Mouse (Mus musculus): ENCODE data around the gene Usp35. TPM values are rescaled to one million over a fixed set of nuclear protein-coding genes. Genes with fewer than 3 reads are reported as not detected.

The Usp35 gene
- polyA plus RNA-seq, 1 experiment, result 22.9 TPM

DNA sequence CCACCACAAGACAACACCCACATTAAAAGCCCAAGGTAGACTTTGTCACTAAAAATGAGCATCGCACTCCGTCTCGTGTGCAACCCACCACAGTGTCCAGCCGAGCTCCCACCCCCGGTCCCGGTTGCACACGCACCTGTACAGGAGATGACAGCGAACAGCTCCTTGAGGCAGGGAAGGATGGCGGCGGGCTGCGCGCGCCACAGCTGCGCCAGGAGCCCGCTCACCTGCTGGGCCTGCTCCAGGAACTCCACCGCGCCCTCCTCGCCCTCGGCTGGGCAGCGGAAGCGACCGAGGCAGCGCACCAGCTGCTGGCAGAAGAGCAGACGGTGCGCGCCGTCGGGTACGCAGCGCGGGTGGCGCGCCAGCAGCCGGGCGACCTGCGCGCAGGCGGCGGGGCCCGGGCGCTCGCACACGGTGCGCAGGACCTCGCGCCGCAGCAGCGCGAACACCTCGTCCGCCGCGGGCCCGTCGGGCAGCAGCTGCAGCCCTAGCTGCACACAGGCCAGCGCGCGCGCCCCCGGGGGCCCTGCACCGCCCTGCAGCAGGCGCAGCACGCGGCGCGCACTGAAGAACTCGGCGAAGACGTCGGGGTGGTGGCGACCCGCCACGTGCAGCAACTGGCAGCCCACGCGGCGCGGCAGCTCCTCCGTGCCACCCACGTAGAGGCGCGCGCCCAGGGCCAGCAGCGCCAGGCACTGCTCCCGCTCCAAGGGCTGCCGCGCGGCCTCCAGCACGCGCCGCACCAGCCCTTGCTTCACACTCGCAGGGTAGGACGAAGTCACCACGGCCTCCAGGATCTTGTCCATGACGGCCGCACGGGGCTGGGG lies 6.4 kb downstream of the Usp35 start:
- peaks cover 3% of the 10 kb centered on the region; the same call in 1 of the 2 replicates for H3K27me3 ChIP-seq (ENCODE audit: control insufficient read depth, insufficient read depth, low read length)
- H3K36me3 ChIP-seq (ENCODE audit: control insufficient read depth, insufficient read depth, low read length), result no peaks in the 10 kb centered on the region
- 25% methylated on average over 96 of the region's 96 CpGs for WGBS
- H3K4me1 ChIP-seq (replicated peaks; ENCODE audit: control insufficient read depth, insufficient read depth, low read length), result no peaks in the 10 kb centered on the region; the same call in 1 of the 2 replicates
- H3K4me3 ChIP-seq (ENCODE audit: control insufficient read depth, insufficient read depth, low read length), result no peak overlapping the region
- TF ChIP-seq POLR2A (IDR thresholded peaks at IDR 0.05; ENCODE audit: control insufficient read depth, extremely low read depth, insufficient read depth, low read length, poor library complexity) (no peak), CTCF (IDR thresholded peaks at IDR 0.05; ENCODE audit: borderline replicate concordance, control insufficient read depth, extremely low read depth, insufficient read depth, low read length, poor library complexity) (no peak)
- H3K27ac ChIP-seq (ENCODE audit: control insufficient read depth, insufficient read depth, low read length), result no peak overlapping the region
- DNase-seq, result no peak

DNA sequence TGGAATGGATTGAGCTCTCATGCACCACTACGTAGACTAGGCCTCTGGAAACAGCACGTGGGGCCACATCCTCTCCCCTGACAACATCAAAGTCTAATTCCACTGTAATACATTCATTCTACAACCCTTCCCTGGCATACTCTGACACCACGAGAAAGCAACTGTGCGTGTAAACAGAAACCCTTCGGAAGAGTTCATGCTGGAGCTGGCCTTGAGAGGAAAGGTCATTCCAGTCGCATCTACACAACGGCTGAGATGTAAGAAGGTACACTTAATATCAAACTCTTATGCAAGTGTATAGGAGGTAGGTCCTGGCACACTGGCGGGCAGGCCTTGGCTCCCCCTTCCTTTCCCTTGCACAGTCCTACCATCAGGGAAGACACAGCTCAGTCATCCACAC lies 7.5 kb downstream of the Usp35 start:
- DNase-seq, result no peak
- H3K27ac ChIP-seq (ENCODE audit: control insufficient read depth, insufficient read depth, low read length), result no peak overlapping the region
- peaks cover 3% of the 10 kb centered on the region; the same call in 1 of the 2 replicates for H3K27me3 ChIP-seq (ENCODE audit: control insufficient read depth, insufficient read depth, low read length)
- TF ChIP-seq CTCF (IDR thresholded peaks at IDR 0.05; ENCODE audit: borderline replicate concordance, control insufficient read depth, extremely low read depth, insufficient read depth, low read length, poor library complexity), result no peak
- TF ChIP-seq POLR2A (IDR thresholded peaks at IDR 0.05; ENCODE audit: control insufficient read depth, extremely low read depth, insufficient read depth, low read length, poor library complexity), result no peak
- no peaks in the 10 kb centered on the region for H3K36me3 ChIP-seq (ENCODE audit: control insufficient read depth, insufficient read depth, low read length)
- WGBS, result 94% methylated on average over 8 of the region's 8 CpGs
- no peaks in the 10 kb centered on the region; the same call in 1 of the 2 replicates for H3K4me1 ChIP-seq (replicated peaks; ENCODE audit: control insufficient read depth, insufficient read depth, low read length)
- H3K4me3 ChIP-seq (ENCODE audit: control insufficient read depth, insufficient read depth, low read length), result no peak overlapping the region

DNA sequence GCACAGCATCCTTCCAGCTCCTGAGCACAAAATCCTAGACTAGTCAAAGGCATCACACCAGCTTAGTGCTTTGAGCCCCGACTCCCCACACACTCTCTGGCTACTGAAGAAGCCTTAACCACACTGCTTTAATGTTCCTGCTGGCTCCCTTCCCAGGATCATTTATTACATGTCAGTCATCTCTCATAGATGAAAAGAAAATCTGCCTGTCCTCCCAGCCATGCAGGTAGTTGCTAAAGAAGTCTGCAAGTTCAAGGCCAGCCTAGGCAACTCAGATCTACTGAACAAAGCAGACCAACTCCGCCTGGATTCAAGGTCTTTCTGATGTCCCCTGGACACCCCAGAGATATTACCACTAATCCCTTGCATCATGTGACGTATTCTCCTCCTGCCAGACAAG lies 14.1 kb downstream of the Usp35 start:
- no peak overlapping the region for H3K4me3 ChIP-seq (ENCODE audit: control insufficient read depth, insufficient read depth, low read length)
- no peaks in the 10 kb centered on the region for H3K4me1 ChIP-seq (replicated peaks; ENCODE audit: control insufficient read depth, insufficient read depth, low read length)
- TF ChIP-seq CTCF (IDR thresholded peaks at IDR 0.05; ENCODE audit: borderline replicate concordance, control insufficient read depth, extremely low read depth, insufficient read depth, low read length, poor library complexity) (no peak), POLR2A (IDR thresholded peaks at IDR 0.05; ENCODE audit: control insufficient read depth, extremely low read depth, insufficient read depth, low read length, poor library complexity) (no peak)
- no peaks in the 10 kb centered on the region for H3K36me3 ChIP-seq (ENCODE audit: control insufficient read depth, insufficient read depth, low read length)
- H3K27me3 ChIP-seq (ENCODE audit: control insufficient read depth, insufficient read depth, low read length), result no peaks in the 10 kb centered on the region
- H3K27ac ChIP-seq (ENCODE audit: control insufficient read depth, insufficient read depth, low read length), result no peak overlapping the region
- 85% methylated on average over 3 of the region's 3 CpGs for WGBS
- no peak for DNase-seq

DNA sequence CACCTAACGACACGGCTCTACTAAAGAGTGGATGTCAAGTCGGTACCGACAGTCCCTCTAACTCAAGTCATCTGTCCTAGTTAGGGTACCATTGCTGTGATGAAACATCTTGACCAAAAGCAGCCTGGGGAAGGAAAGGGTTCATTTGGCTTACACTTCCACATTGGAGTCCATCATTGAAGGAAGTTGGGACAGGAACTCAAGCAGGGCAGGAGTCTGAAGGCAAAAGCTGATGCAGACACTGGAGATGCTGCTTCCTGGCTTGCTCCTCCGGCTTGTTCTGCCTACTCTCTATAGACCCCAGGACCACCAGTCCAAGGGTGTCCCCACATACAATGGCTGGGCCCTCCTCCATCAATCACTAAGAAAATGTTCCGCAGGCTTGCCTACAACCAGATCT lies 16.2 kb downstream of the Usp35 start:
- no peaks in the 10 kb centered on the region for H3K36me3 ChIP-seq (ENCODE audit: control insufficient read depth, insufficient read depth, low read length)
- H3K4me1 ChIP-seq (replicated peaks; ENCODE audit: control insufficient read depth, insufficient read depth, low read length), result no peaks in the 10 kb centered on the region
- H3K27me3 ChIP-seq (ENCODE audit: control insufficient read depth, insufficient read depth, low read length), result no peaks in the 10 kb centered on the region
- WGBS, result 93% methylated on average over 6 of the region's 6 CpGs
- no peak for TF ChIP-seq POLR2A (IDR thresholded peaks at IDR 0.05; ENCODE audit: control insufficient read depth, extremely low read depth, insufficient read depth, low read length, poor library complexity)
- no peak for TF ChIP-seq CTCF (IDR thresholded peaks at IDR 0.05; ENCODE audit: borderline replicate concordance, control insufficient read depth, extremely low read depth, insufficient read depth, low read length, poor library complexity)
- no peak for DNase-seq
- no peak overlapping the region for H3K4me3 ChIP-seq (ENCODE audit: control insufficient read depth, insufficient read depth, low read length)
- no peak overlapping the region for H3K27ac ChIP-seq (ENCODE audit: control insufficient read depth, insufficient read depth, low read length)

DNA sequence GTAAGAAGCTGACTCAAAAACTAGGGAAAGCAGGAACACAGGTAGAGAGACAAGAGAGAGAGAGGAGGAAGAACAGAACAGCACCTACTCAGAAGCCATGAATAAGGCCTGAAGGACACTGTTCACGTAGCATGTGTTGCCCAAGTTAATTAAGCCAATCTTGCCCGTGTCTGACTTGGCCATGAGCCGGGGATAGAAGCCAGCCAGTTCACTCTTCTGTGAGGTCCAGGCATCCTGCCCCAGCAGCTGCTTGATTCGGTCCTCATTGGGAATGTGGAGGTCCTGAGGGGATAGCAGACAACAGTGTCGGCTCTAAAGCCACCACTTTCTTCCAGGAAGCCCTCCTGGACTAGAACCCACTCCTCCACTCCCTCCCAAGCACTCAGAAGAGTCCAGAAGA lies 17.2 kb downstream of the Usp35 start:
- H3K36me3 ChIP-seq (ENCODE audit: control insufficient read depth, insufficient read depth, low read length), result no peaks in the 10 kb centered on the region
- 92% methylated on average over 5 of the region's 5 CpGs for WGBS
- DNase-seq, result no peak

DNA sequence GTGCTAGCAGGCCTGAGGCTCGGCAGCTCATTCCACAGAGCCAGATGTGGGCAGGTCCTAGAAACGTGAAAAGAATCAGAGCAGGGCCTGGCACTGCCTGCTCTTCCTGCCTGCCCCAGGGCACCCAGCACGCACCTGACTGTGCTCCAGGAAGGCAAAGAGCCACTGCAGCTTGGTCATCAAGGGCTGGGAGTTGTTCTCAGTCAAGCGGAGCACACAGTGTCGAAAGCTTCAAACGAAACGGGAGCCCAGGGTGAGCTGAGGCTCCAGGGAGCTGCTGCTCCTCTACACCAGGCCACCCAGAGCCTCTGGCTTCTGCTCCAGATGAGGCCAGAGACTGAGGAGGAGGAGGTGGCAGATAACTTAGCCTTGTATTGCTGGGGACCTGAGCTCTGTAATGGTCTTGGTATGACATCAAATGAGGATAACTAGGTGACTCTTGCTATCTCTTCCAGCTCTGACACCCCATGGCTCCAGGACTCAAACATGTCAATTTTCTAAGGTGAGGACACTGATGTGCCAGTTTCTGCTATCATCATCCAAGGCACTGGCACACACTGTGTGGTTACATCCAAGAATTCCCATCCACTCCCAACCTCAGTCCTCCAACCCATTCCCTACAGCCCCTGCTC lies 18.3 kb downstream of the Usp35 start:
- no peak for DNase-seq
- Histone ChIP-seq H3K4me1 (replicated peaks; ENCODE audit: control insufficient read depth, insufficient read depth, low read length) (no peaks in the 10 kb centered on the region), H3K27me3 (ENCODE audit: control insufficient read depth, insufficient read depth, low read length) (no peaks in the 10 kb centered on the region), H3K27ac (ENCODE audit: control insufficient read depth, insufficient read depth, low read length) (no peak overlapping the region), H3K36me3 (ENCODE audit: control insufficient read depth, insufficient read depth, low read length) (no peaks in the 10 kb centered on the region), H3K4me3 (ENCODE audit: control insufficient read depth, insufficient read depth, low read length) (no peak overlapping the region)
- TF ChIP-seq POLR2A (IDR thresholded peaks at IDR 0.05; ENCODE audit: control insufficient read depth, extremely low read depth, insufficient read depth, low read length, poor library complexity) (no peak), CTCF (IDR thresholded peaks at IDR 0.05; ENCODE audit: borderline replicate concordance, control insufficient read depth, extremely low read depth, insufficient read depth, low read length, poor library complexity) (no peak)
- 76% methylated on average over 7 of the region's 7 CpGs for WGBS

More for the DNA sequence above, 17.2 kb downstream of the Usp35 start:
- no peak for TF ChIP-seq POLR2A (IDR thresholded peaks at IDR 0.05; ENCODE audit: control insufficient read depth, extremely low read depth, insufficient read depth, low read length, poor library complexity)
- TF ChIP-seq CTCF (IDR thresholded peaks at IDR 0.05; ENCODE audit: borderline replicate concordance, control insufficient read depth, extremely low read depth, insufficient read depth, low read length, poor library complexity), result no peak
- no peaks in the 10 kb centered on the region for H3K4me1 ChIP-seq (replicated peaks; ENCODE audit: control insufficient read depth, insufficient read depth, low read length)
- no peak overlapping the region for H3K27ac ChIP-seq (ENCODE audit: control insufficient read depth, insufficient read depth, low read length)
- H3K4me3 ChIP-seq (ENCODE audit: control insufficient read depth, insufficient read depth, low read length), result no peak overlapping the region
- no peaks in the 10 kb centered on the region for H3K27me3 ChIP-seq (ENCODE audit: control insufficient read depth, insufficient read depth, low read length)

Measured in thymus, adult 2 months (tissue).